Mouse (Mus musculus) stomach, embryonic 14.5 days (tissue): ENCODE measurements around the gene Ctsll3. TPM values are rescaled to one million over a fixed set of nuclear protein-coding genes. Genes with fewer than 3 reads are reported as not detected.

Source experiments
- ATAC-seq: fragments of 200-750 bp; cut with Nextera tagmentation; 2 replicates; pipeline ENCODE4 v1.8.0; 2017; ENCODE audit warnings: low read depth, moderate TSS enrichment; ENCODE audit not compliant: insufficient number of reproducible peaks, insufficient read depth, low FRiP score
- H3K27ac ChIP-seq: fragments of 300-500 bp; sonication (generic); 2 replicates; pipeline ENCODE4 v1.5.1; 2014; ENCODE audit warnings: mild to moderate bottlenecking, low read length, moderate library complexity, mixed read lengths
- H3K27me3 ChIP-seq: fragments of 300-500 bp; sonication (generic); 2 replicates; pipeline ENCODE4 v1.6.1; 2014; ENCODE audit warnings: low read length, control low read depth, mixed read lengths; ENCODE audit not compliant: control insufficient read depth, insufficient read depth
- H3K36me3 ChIP-seq: fragments of 300-500 bp; sonication (generic); 2 replicates; pipeline ENCODE4 v1.6.1; 2014; ENCODE audit warnings: mild to moderate bottlenecking, control low read depth, low read length, moderate library complexity, mixed read lengths; ENCODE audit not compliant: control insufficient read depth, insufficient read depth
- H3K4me1 ChIP-seq: fragments of 300-500 bp; sonication (generic); 2 replicates; pipeline ENCODE4 v1.6.1; 2014; ENCODE audit warnings: low read length, control low read depth, mixed read lengths; ENCODE audit not compliant: control insufficient read depth, insufficient read depth
- H3K4me2 ChIP-seq: fragments of 300-500 bp; sonication (generic); replicated peaks from 2 replicates; pipeline ENCODE4 v1.6.1; 2014; ENCODE audit warnings: low read depth, low read length, control low read depth
- H3K4me3 ChIP-seq: fragments of 300-500 bp; sonication (generic); 2 replicates; pipeline ENCODE4 v1.5.1; 2014; ENCODE audit warnings: low read depth, low read length, control low read depth
- H3K9ac ChIP-seq: fragments of 300-500 bp; sonication (generic); replicated peaks from 2 replicates; pipeline ENCODE4 v1.6.1; 2014; ENCODE audit warnings: low read depth, mild to moderate bottlenecking, control low read depth, low read length, moderate library complexity, mixed read lengths
- H3K9me3 ChIP-seq: fragments of 300-500 bp; sonication (generic); 2 replicates; pipeline ENCODE4 v1.6.1; 2016; ENCODE audit warnings: low read depth, low read length, control low read depth; ENCODE audit not compliant: control insufficient read depth
- WGBS: fragments of 180-500 bp; shearing (Covaris S2); extraction: QIAGEN DNeasy Blood & Tissue Kit; methylation state at CpG from one replicate; pipeline ENCODE4 v1.1.7; 2014; 5-methylcytosine and 5-hydroxymethylcytosine counted together
- polyA plus RNA-seq: library from polyadenylated mRNA; unstranded; fragments of >200 nt; fragmentation: Nextera tagmentation; extraction: Ambion mirVana; gene quantifications from 2 replicates; pipeline ENCODE4 v1.2.1, GENCODE M21; 2014

The Ctsll3 gene
- polyA plus RNA-seq = not detected in 2 replicates

- no peak within 1 kb of the TSS for H3K4me2 ChIP-seq
- H3K9me3 ChIP-seq = no peaks in the 10 kb centered on the region
- ATAC-seq = no peak
- no peaks in the 10 kb centered on the region for H3K36me3 ChIP-seq
- no peaks in the 10 kb centered on the region for H3K4me1 ChIP-seq
- WGBS = 82% methylated on average over 1 of the region's 1 CpGs
- H3K27ac ChIP-seq = no peak within 1 kb of the TSS
- no peak within 1 kb of the TSS for H3K9ac ChIP-seq
- H3K27me3 ChIP-seq = no peaks in the 10 kb centered on the region
- H3K4me3 ChIP-seq = no peak within 1 kb of the TSS
Measured at GRCm38 (mm10) chr13:60802749-60803148, at the start of gene Ctsll3. TSS of gene Ctsll3 (minus strand) at chr13:60802849.

GRCm38 (mm10) chr13:60848241-60849120, 45.8 kb upstream of the Ctsll3 start:
- no peak for ATAC-seq
- Histone ChIP-seq H3K4me3 (no peak overlapping the region), H3K9me3 (no peaks in the 10 kb centered on the region), H3K36me3 (no peaks in the 10 kb centered on the region), H3K9ac (no peak overlapping the region), H3K27ac (no peak overlapping the region), H3K27me3 (no peaks in the 10 kb centered on the region), H3K4me2 (no peak overlapping the region), H3K4me1 (no peaks in the 10 kb centered on the region)
- 78% methylated on average over 4 of the region's 4 CpGs for WGBS

- Histone ChIP-seq H3K9ac (no peak overlapping the region), H3K27me3 (no peaks in the 10 kb centered on the region), H3K4me2 (no peak overlapping the region), H3K27ac (no peak overlapping the region), H3K4me1 (no peaks in the 10 kb centered on the region), H3K36me3 (no peaks in the 10 kb centered on the region), H3K9me3 (no peaks in the 10 kb centered on the region), H3K4me3 (no peak overlapping the region)
- 82% methylated on average over 8 of the region's 8 CpGs for WGBS
- ATAC-seq = no peak
Measured at GRCm38 (mm10) chr13:60843153-60843552, 40.5 kb upstream of the Ctsll3 start.

- Histone ChIP-seq H3K4me1 (no peaks in the 10 kb centered on the region), H3K9ac (no peak overlapping the region), H3K27me3 (no peaks in the 10 kb centered on the region), H3K4me2 (no peak overlapping the region), H3K9me3 (no peaks in the 10 kb centered on the region), H3K4me3 (no peak overlapping the region), H3K27ac (no peak overlapping the region), H3K36me3 (no peaks in the 10 kb centered on the region)
- 81% methylated on average over 6 of the region's 6 CpGs for WGBS
- no peak for ATAC-seq
Measured at GRCm38 (mm10) chr13:60842703-60843102, 40.1 kb upstream of the Ctsll3 start.

GRCm38 (mm10) chr13:60839353-60839902, 36.8 kb upstream of the Ctsll3 start:
- H3K27me3 ChIP-seq = no peaks in the 10 kb centered on the region
- H3K4me3 ChIP-seq = no peak overlapping the region
- WGBS = 64% methylated on average over 2 of the region's 2 CpGs
- no peak overlapping the region for H3K27ac ChIP-seq
- H3K9ac ChIP-seq = no peak overlapping the region
- H3K9me3 ChIP-seq = no peaks in the 10 kb centered on the region
- H3K4me2 ChIP-seq = no peak overlapping the region
- no peaks in the 10 kb centered on the region for H3K4me1 ChIP-seq
- no peak for ATAC-seq
- no peaks in the 10 kb centered on the region for H3K36me3 ChIP-seq

- no peak overlapping the region for H3K9ac ChIP-seq
- 49% methylated on average over 3 of the region's 3 CpGs for WGBS
- no peaks in the 10 kb centered on the region for H3K27me3 ChIP-seq
- H3K27ac ChIP-seq = no peak overlapping the region
- H3K9me3 ChIP-seq = no peaks in the 10 kb centered on the region
- H3K36me3 ChIP-seq = no peaks in the 10 kb centered on the region
- no peaks in the 10 kb centered on the region for H3K4me1 ChIP-seq
- H3K4me3 ChIP-seq = no peak overlapping the region
- no peak overlapping the region for H3K4me2 ChIP-seq
- no peak for ATAC-seq
Measured at GRCm38 (mm10) chr13:60826052-60826451, 23.4 kb upstream of the Ctsll3 start.

- Histone ChIP-seq H3K9me3 (no peaks in the 10 kb centered on the region), H3K4me3 (no peak overlapping the region), H3K27ac (no peak overlapping the region), H3K4me2 (no peak overlapping the region), H3K4me1 (no peaks in the 10 kb centered on the region), H3K27me3 (no peaks in the 10 kb centered on the region), H3K36me3 (no peaks in the 10 kb centered on the region), H3K9ac (no peak overlapping the region)
- WGBS = 56% methylated on average over 3 of the region's 3 CpGs
- ATAC-seq = no peak
Measured at GRCm38 (mm10) chr13:60820486-60821175, 18.0 kb upstream of the Ctsll3 start.

GRCm38 (mm10) chr13:60819469-60819868, 16.8 kb upstream of the Ctsll3 start:
- ATAC-seq = no peak
- WGBS = 12% methylated on average over 7 of the region's 7 CpGs
- H3K4me1 ChIP-seq = no peaks in the 10 kb centered on the region
- no peak overlapping the region for H3K9ac ChIP-seq
- no peaks in the 10 kb centered on the region for H3K27me3 ChIP-seq
- no peaks in the 10 kb centered on the region for H3K9me3 ChIP-seq
- no peak overlapping the region for H3K4me2 ChIP-seq
- H3K4me3 ChIP-seq = no peak overlapping the region
- no peaks in the 10 kb centered on the region for H3K36me3 ChIP-seq
- H3K27ac ChIP-seq = no peak overlapping the region
